Mouse (Mus musculus) brain, embryonic 14.5 days (tissue): ENCODE results near the gene Mtg2.

Experiments
- CTCF ChIP-seq: fragments of 200-500 bp; IDR thresholded peaks from 2 replicates; pipeline ENCODE4 v1.5.1; 2012; ENCODE audit warnings: inconsistent platforms, mild to moderate bottlenecking, moderate library complexity, borderline replicate concordance; ENCODE audit not compliant: insufficient read depth, insufficient read length; ENCODE audit errors: extremely low read depth
- POLR2A ChIP-seq: fragments of 200-500 bp; IDR thresholded peaks from 2 replicates; pipeline ENCODE4 v1.6.1; 2012; ENCODE audit warnings: mild to moderate bottlenecking, inconsistent platforms, borderline replicate concordance; ENCODE audit not compliant: poor library complexity, insufficient read depth, insufficient read length, severe bottlenecking; ENCODE audit errors: extremely low read depth

DNA sequence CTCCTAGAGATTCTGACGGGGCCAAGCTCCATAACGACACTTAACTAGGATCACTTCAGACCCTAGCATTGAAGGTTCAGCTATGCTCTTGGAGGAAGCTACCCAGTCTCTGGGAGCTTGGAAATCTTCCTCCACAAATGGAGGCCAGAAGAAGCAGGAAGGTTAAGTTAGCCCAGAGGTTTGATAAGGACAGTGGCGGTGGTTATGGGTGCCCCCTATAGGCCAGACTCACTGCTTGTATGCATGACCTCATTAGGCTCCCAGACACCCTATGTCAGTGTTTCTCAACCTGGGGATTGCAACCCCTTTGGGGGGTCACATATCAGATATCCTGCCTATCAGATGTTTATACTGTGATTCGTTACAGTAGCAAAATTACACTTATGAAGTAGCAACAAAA, 36.7 kb downstream of the Mtg2 start:
- TF ChIP-seq CTCF (peak; percentile 37; the same call in 1 of the 2 replicates), POLR2A (no peak)
